Mouse (Mus musculus) T-cell, adult 66 days (primary cell): ENCODE measurements around the gene Saa4. TPM values are rescaled to one million over a fixed set of nuclear protein-coding genes. Genes with fewer than 3 reads are reported as not detected.

Experiments used
- total RNA-seq, 2 experiments: library from RNA; stranded (reverse); gene quantifications; 3 replicates in 1 of 2; 4 replicates in 1 of 2; pipeline ENCODE4 v1.2.4; 2023

Saa4 gene
- not detected for total RNA-seq

GRCm38 (mm10) chr7:46732458-46732857 is at the start of gene Saa4:
Gene Saa4 (minus strand): TSS chr7:46732603.

GRCm38 (mm10) chr7:46751490-46751889 is 19.1 kb upstream of the Saa4 start, which contains the start of gene Saa2:
Gene Saa2 (plus strand): TSS chr7:46751790.

DNA sequence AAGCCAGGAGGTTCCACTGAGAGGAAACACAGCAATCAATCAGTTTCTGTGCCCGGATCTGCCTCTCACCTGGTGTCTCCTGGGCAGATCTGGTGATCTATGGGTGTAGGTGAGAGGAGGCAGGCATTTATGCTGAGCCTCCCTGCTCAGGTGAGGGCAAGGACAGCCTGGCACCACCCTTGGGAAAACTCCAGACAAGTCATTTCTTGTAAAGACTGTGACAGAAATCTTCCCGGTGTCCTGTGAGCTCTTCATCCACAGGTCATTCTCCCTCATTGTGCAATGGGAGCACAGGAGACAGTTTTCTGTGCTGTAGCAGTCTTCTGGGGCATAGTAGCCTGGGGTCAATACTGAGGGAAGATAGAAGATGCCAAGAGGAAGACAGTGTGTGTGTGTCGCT is 10.5 kb upstream of the Saa4 start, which contains the start of gene Saa1:
Gene Saa1 (minus strand): TSS at position 101 of the 400 bp plus-strand sequence.

DNA sequence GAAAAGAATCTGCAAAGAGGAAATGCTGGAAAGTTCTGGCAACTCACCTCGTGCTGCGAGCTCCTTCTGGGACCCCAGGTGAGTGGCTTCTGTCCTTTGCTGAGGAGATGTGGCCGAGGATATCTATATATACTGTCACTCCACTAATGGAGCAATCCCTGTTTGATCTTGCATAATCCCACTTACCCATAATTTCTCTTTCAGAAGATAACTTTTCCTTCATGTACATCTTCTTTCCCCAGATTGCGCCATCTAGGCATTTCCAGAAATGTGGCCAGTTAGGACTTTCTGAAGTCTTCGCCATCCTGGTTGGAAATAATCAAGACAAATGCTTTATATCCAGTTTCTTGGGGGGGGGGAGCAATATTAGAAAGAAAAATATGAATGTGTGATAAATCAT is 16.8 kb downstream of the Saa4 start, which contains the start of gene Saa3:
Gene Saa3 (minus strand): TSS at position 101 of the 400 bp plus-strand sequence.

DNA sequence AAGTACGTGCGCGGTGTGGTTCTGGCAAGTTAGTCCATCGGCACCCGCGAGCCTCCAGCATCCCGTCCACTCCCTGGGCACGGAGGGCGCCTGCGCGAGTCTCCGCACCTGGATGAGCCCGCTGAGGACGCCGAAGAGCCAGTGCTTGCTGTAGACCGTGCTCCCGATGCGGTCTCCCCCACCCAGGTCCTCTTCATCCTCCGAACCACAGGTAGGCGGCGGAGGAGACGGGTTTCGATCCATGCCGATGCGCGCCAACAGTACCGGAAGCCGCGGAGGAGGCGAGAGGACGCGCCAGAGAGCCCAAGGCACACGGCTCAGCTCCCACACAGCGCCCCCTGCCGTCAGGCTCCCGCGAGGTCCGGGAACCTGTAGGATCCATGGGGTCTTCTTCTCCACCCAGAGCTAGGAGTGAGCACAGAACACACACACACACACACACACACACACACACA is 22.0 kb downstream of the Saa4 start, which contains the start of gene Saal1:
Gene Saal1 (minus strand): TSS at position 291 of the 455 bp plus-strand sequence.

Other genes starting within 250 kb of the Saa4 start
- 10 to 100 TPM; 18.9 to 19.4 TPM for gene Sergef, start 92.8 kb downstream of the Saa4 start, total RNA-seq
- not detected for gene Tph1, start 60.1 kb downstream of the Saa4 start, total RNA-seq
- gene Saal1, start 21.9 kb downstream of the Saa4 start, total RNA-seq: 10 to 100 TPM; 14.9 to 16.7 TPM
- gene Saa3, start 16.9 kb downstream of the Saa4 start, total RNA-seq: under 1 TPM in 1 of 2 experiments, not detected in 1; 0.27 TPM
- gene Saa1, start 10.4 kb upstream of the Saa4 start, total RNA-seq: not detected
- not detected for gene Saa2, start 19.2 kb upstream of the Saa4 start, total RNA-seq
- 10 to 100 TPM; 38.6 to 42.2 TPM for gene Hps5, start 63.5 kb upstream of the Saa4 start, total RNA-seq
- 10 to 100 TPM; 43.4 to 59.7 TPM for gene Gtf2h1, start 63.5 kb upstream of the Saa4 start, total RNA-seq
- 100 to 1,000 TPM; 287 to 303 TPM for gene Ldha, start 108.9 kb upstream of the Saa4 start, total RNA-seq
- not detected for gene Ldhc, start 128.6 kb upstream of the Saa4 start, total RNA-seq
- 10 to 100 TPM; 55.8 to 56.7 TPM for gene Tsg101, start 187.4 kb upstream of the Saa4 start, total RNA-seq
- gene Uevld, start 225.9 kb upstream of the Saa4 start, total RNA-seq: 1 to 10 TPM; 6.0 to 8.2 TPM